19 mouse cellular contexts compared by ENCODE assay signal in the genomic region with DNA sequence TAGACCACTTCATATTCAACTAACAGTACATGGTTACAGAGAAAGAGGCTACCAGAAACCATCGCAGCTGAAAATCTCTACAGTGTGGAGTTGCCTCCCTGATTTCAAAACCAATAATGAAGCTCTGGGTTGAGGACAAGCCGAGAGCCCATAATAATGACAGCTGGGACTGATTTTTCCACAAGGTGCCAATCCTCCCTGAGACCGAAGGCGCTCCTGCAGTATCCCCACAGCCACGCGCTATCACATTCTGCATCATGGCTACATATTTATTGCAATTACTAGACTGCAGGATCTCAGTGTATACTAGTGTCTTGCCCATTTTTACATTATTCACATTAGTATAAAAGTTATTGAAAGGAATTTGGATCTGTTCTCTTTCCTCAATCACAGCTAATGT.
"Had no signal": no experiment of that assay in that cellular context is flagged by ENCODE, and none has a peak within 500 bp of the region (broad histone marks: within the 10 kb centered on the region; RNA-seq: fewer than 3 reads in every experiment).

No protein-coding gene starts in this region.

- H3K9ac ChIP-seq: limb, embryonic 13.5 days; liver, embryonic 12.5 days; liver, embryonic 15.5 days; lung, embryonic 15.5 days; midbrain, embryonic 12.5 days had no signal

- DNase-seq: kidney, adult 2 months; kidney, postnatal 25 days; layer of hippocampus, adult 9-11 months; liver; lung, adult 18-20 months; lung, postnatal 10 days; lung, postnatal 36 days; thymus, adult 2 months; thymus, postnatal 14 days; thymus, postnatal 4 days had no signal

- H3K9me3 ChIP-seq: limb, embryonic 10.5 days; limb, embryonic 13.5 days; liver, embryonic 12.5 days; liver, embryonic 15.5 days; lung, embryonic 15.5 days; megakaryocyte, embryonic 14.5 days; midbrain, embryonic 12.5 days had no signal

- H3K27me3 ChIP-seq: limb, embryonic 13.5 days; liver, embryonic 12.5 days; liver, embryonic 15.5 days; lung, embryonic 15.5 days; megakaryocyte, embryonic 14.5 days; midbrain, embryonic 12.5 days had no signal

- H3K36me3 ChIP-seq: limb, embryonic 10.5 days; limb, embryonic 13.5 days; liver, embryonic 12.5 days; liver, embryonic 15.5 days; lung, embryonic 15.5 days; midbrain, embryonic 12.5 days had no signal

- H3K27ac ChIP-seq: kidney, postnatal 0 days; layer of hippocampus, adult 2 months; limb, embryonic 10.5 days; limb, embryonic 13.5 days; liver, embryonic 12.5 days; liver, embryonic 15.5 days; lung, embryonic 15.5 days; midbrain, embryonic 12.5 days had no signal

- H3K4me1 ChIP-seq: limb, embryonic 10.5 days; limb, embryonic 13.5 days; liver, embryonic 12.5 days; liver, embryonic 15.5 days; lung, embryonic 15.5 days; midbrain, embryonic 12.5 days had no signal

- H3K4me3 ChIP-seq: layer of hippocampus, adult 2 months; limb, embryonic 10.5 days; limb, embryonic 13.5 days; liver, embryonic 12.5 days; liver, embryonic 15.5 days; lung, embryonic 15.5 days; megakaryocyte, embryonic 14.5 days; midbrain, embryonic 12.5 days had no signal

- H3K4me2 ChIP-seq: limb, embryonic 13.5 days; liver, embryonic 12.5 days; liver, embryonic 15.5 days; lung, embryonic 15.5 days; midbrain, embryonic 12.5 days had no signal

- ATAC-seq: liver, embryonic 12.5 days had no signal
